Mouse (Mus musculus) thymus, adult 2 months (tissue): ENCODE measurements around the gene Nccrp1.

ENCODE experiments used
- CTCF ChIP-seq: fragments of 200-500 bp; IDR thresholded peaks from 2 replicates; pipeline ENCODE4 v1.5.1; 2012; ENCODE audit warnings: mild to moderate bottlenecking, control low read depth, low read length, moderate library complexity, borderline replicate concordance; ENCODE audit not compliant: control insufficient read depth, poor library complexity, insufficient read depth; ENCODE audit errors: extremely low read depth
- POLR2A ChIP-seq: fragments of 200-500 bp; IDR thresholded peaks from 2 replicates; pipeline ENCODE4 v1.6.1; 2012; ENCODE audit warnings: mild to moderate bottlenecking, low read length, control low read depth, moderate library complexity; ENCODE audit not compliant: control insufficient read depth, poor library complexity, insufficient read depth; ENCODE audit errors: extremely low read depth

DNA sequence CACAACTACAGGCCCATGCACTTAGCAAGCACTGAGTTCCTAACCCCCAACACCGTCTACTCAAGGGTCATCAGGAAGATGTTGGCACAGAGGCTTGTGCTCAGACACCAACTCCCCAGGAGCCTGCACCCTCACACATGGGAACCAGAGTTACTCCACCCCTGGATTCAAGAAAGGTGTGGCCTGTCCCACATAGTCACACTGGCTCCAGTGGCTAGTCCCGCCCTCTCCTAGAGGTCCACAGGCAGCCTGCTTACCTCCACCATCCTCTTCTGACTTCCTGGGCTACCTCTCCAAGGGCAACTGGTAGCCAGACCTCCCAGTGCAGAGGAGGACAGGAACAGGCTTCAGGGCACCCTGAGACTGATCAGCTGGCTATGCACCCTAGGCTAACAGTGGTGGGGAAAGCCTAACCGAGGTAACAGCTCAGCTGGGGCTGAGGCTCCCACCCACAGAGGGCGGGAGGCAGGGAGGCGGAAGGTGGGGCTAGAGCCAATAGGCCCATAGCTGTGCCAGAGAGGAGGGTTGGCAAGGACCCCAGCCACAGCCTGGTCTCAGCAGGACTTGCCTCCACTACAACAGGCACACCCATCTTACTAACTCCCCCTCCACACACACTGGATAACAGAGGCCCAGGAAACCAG, 29.3 kb upstream of the Nccrp1 start:
- TF ChIP-seq CTCF = no peak
- TF ChIP-seq POLR2A = no peak
